Mouse (Mus musculus): ENCODE data around the gene AI597479. TPM values are rescaled to one million over a fixed set of nuclear protein-coding genes. Genes with fewer than 3 reads are reported as not detected.

AI597479 gene
- total RNA-seq (2014; rRNA removed) (7.9 and 8.0 TPM in 2 replicates), polyA plus RNA-seq (2012; rRNA removed) (2.6 and 2.8 TPM in 2 replicates)

DNA sequence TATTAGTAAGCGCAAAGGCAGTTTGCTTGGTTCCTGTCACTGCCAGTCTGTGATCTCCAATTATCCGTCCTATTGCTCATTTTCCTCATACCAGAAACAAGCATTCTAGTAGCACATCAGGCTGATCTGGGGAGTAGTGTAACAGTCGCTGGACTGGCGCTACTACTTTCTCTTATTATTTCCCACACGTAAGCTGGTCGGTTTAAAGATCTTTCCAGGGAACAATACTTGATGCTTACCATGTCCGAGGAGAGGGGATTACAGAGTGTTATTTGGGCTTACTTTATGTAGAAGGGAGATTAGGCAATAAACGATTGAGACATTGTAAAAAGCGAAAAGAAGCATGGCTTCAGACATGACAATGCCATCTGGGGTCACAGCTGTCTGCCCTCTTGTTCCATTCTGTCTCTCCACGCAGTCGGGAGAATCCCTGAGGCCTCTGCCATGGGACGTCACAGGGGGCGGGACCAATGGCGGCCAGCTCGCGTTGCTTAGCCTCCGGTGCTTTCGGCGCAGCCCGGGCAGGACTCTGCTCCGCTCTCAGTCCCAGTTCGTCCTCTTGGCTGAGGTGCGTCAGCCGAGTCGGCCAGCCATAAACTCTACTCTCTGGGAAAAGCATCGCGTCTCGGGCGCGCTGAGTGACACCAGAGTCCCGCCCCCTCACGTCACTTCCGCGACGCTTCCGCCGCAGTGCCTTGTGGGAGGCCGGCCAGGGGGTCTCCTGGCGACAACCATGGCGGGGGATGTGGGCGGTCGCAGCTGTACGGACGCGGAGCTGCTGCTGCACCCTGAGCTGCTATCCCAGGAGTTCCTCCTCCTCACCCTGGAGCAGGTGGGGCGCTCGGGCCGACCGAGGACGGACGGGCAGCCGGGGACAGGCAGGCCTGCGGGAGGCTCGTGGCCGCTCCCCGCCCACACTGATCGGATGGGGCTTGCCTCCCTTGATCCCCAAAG, at the start of gene AI597479, which contains the start of gene Tgfbrap1:
Gene AI597479 (plus strand): TSS at position 680 of the 954 bp plus-strand sequence.
Gene Tgfbrap1 (minus strand): TSS at position 607 of the 954 bp plus-strand sequence.
- Histone ChIP-seq H3K27ac (replicated peaks; ENCODE audit: insufficient read depth, low read depth, low read length) (peak within 1 kb of the TSS; percentile 89), H3K36me3 (ENCODE audit: control insufficient read depth, insufficient read depth, low read length) (no peaks in the 10 kb centered on the region; the same call in 1 of the 2 replicates), H3K4me3 (ENCODE audit: insufficient read depth, low read depth, low read length) (peak within 1 kb of the TSS; percentile 89), H3K9ac (ENCODE audit: low read depth, low read length) (peak within 1 kb of the TSS; percentile 95), H3K27me3 (ENCODE audit: control insufficient read depth, insufficient read depth, low read length) (no peaks in the 10 kb centered on the region), H3K4me1 (ENCODE audit: control insufficient read depth, insufficient read depth, low read length) (peaks cover 2% of the 10 kb centered on the region; the same call in 1 of the 2 replicates), H3K79me2 (ENCODE audit: control insufficient read depth, insufficient read depth, low read length) (peaks cover 10% of the 10 kb centered on the region; the same call in 1 of the 2 replicates)
- peak; percentile 37 for TF ChIP-seq POLR2A (IDR thresholded peaks at IDR 0.05; ENCODE audit: extremely low read depth, insufficient read depth, low read length)
- TF ChIP-seq CTCF (IDR thresholded peaks at IDR 0.05; ENCODE audit: low read depth, low read length): no peak
- WGBS: under 1% methylated on average over 57 of the region's 57 CpGs
- peak; percentile 81 for DNase-seq (ENCODE audit: extremely low read depth, low read depth, low spot score)

DNA sequence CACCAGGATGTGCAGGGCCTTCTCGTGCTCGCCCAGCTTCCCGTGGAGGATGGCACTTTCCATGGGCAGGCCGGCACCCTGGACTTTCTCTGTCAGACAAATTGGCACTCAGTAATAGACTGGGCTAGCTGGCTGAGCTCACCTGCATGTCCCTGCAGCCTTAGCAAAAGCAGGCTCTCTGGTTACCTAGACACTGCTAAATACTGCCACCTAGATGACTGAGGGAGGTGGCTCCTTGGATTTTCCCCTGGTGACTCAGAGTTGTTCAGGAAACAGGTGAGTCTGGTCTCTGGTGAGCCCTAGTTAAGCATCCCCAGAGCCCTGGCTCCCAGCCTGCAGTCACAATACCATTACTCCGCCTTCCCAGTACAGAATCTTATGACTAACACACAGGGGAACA, 46.6 kb upstream of the AI597479 start:
- 93% methylated on average over 5 of the region's 5 CpGs for WGBS
- TF ChIP-seq CTCF (IDR thresholded peaks at IDR 0.05; ENCODE audit: low read depth, low read length) (no peak), POLR2A (IDR thresholded peaks at IDR 0.05; ENCODE audit: extremely low read depth, insufficient read depth, low read length) (no peak)
- DNase-seq (ENCODE audit: extremely low read depth, low read depth, low spot score): no peak
- peaks cover 53% of the 10 kb centered on the region for H3K36me3 ChIP-seq (ENCODE audit: control insufficient read depth, insufficient read depth, low read length)
- H3K79me2 ChIP-seq (ENCODE audit: control insufficient read depth, insufficient read depth, low read length): no peaks in the 10 kb centered on the region
- no peak overlapping the region for H3K4me3 ChIP-seq (ENCODE audit: insufficient read depth, low read depth, low read length)
- H3K27ac ChIP-seq (replicated peaks; ENCODE audit: insufficient read depth, low read depth, low read length): no peak overlapping the region
- H3K27me3 ChIP-seq (ENCODE audit: control insufficient read depth, insufficient read depth, low read length): no peaks in the 10 kb centered on the region
- no peaks in the 10 kb centered on the region for H3K4me1 ChIP-seq (ENCODE audit: control insufficient read depth, insufficient read depth, low read length)
- H3K9ac ChIP-seq (ENCODE audit: low read depth, low read length): no peak overlapping the region

DNA sequence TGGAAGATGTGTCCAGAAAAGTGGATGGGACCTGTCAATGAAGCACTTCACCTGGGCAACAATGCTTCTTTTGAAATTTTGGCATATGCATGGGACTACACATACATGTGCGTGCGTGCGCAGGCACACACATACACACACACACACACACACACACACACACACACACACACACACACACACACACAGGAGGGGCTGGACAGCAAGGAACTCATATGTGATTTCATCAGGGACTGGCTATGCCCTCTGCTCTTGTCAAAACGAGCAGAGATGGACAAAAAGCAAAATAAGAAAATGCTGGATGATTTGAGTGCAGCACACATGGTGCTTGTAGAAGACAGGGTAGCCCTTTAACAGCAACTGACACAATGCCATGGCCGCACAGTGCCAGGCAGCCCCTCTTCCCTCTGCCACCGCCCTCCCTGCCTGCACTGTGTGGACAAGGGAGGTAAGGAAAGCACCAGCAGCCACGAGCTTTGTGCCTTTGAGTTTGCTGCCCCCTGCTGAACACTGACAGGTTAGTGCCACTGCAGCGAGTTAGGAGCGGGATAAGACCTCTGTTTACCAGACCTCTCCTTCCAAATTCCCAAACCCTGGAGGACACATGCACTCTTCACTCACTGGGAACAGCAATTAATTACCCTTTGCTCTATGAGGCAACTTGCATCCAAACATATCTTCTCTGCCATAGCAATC, 32.7 kb upstream of the AI597479 start:
- peak; percentile 78 for DNase-seq (ENCODE audit: extremely low read depth, low read depth, low spot score)

DNA sequence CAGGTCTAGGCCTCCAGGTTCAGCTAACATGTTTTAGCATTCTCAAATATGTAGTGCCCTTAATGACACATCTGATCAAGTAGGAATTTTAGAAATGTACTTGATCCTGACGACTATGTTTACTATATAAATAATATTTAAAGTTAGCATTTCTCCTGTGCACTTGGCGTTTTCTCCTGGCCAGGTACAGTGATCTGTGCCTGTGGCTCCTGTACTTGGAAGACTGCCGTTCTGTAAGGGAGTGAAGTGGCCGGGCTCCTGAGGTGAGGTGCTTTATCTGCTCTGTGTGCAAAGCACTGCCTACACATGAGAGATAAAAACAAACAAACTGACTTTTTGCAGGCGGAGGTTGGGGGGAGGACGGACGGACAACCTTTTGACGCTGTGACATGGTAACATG, 31.9 kb upstream of the AI597479 start:
- Histone ChIP-seq H3K9ac (ENCODE audit: low read depth, low read length) (no peak overlapping the region), H3K36me3 (ENCODE audit: control insufficient read depth, insufficient read depth, low read length) (peaks cover 41% of the 10 kb centered on the region), H3K79me2 (ENCODE audit: control insufficient read depth, insufficient read depth, low read length) (no peaks in the 10 kb centered on the region), H3K4me3 (ENCODE audit: insufficient read depth, low read depth, low read length) (no peak overlapping the region), H3K4me1 (ENCODE audit: control insufficient read depth, insufficient read depth, low read length) (no peaks in the 10 kb centered on the region), H3K27ac (replicated peaks; ENCODE audit: insufficient read depth, low read depth, low read length) (no peak overlapping the region), H3K27me3 (ENCODE audit: control insufficient read depth, insufficient read depth, low read length) (no peaks in the 10 kb centered on the region)
- no peak for DNase-seq (ENCODE audit: extremely low read depth, low read depth, low spot score)
- 86% methylated on average over 8 of the region's 8 CpGs for WGBS
- TF ChIP-seq CTCF (IDR thresholded peaks at IDR 0.05; ENCODE audit: low read depth, low read length) (no peak), POLR2A (IDR thresholded peaks at IDR 0.05; ENCODE audit: extremely low read depth, insufficient read depth, low read length) (no peak)

More for the DNA sequence above, 32.7 kb upstream of the AI597479 start:
- 71% methylated on average over 9 of the region's 9 CpGs for WGBS
- Histone ChIP-seq H3K4me1 (ENCODE audit: control insufficient read depth, insufficient read depth, low read length) (no peaks in the 10 kb centered on the region), H3K27ac (replicated peaks; ENCODE audit: insufficient read depth, low read depth, low read length) (no peak overlapping the region), H3K27me3 (ENCODE audit: control insufficient read depth, insufficient read depth, low read length) (no peaks in the 10 kb centered on the region), H3K36me3 (ENCODE audit: control insufficient read depth, insufficient read depth, low read length) (peaks cover 39% of the 10 kb centered on the region), H3K4me3 (ENCODE audit: insufficient read depth, low read depth, low read length) (no peak overlapping the region), H3K9ac (ENCODE audit: low read depth, low read length) (no peak overlapping the region), H3K79me2 (ENCODE audit: control insufficient read depth, insufficient read depth, low read length) (no peaks in the 10 kb centered on the region)
- TF ChIP-seq POLR2A (IDR thresholded peaks at IDR 0.05; ENCODE audit: extremely low read depth, insufficient read depth, low read length) (no peak), CTCF (IDR thresholded peaks at IDR 0.05; ENCODE audit: low read depth, low read length) (peak; percentile 80)

DNA sequence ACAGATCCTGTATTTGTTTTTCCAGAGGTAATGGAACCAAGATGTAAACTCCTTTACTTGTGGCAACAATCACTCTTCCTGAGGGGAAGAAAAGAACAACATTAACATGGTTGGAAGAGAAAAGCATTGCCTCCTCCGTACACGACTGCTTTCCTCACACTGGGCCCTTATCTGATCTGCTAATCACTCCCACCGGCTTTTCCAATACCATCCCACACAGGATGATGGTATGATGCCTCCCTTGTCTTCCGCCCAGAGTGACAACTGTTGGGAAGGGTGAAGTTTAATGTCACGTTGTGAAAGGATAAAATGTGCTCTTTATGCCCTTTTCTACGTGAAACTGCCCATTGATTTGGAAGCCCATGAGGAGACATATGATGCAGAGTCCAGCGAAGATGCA, 31.0 kb upstream of the AI597479 start:
- DNase-seq (ENCODE audit: extremely low read depth, low read depth, low spot score): no peak
- H3K9ac ChIP-seq (ENCODE audit: low read depth, low read length): no peak overlapping the region
- H3K27me3 ChIP-seq (ENCODE audit: control insufficient read depth, insufficient read depth, low read length): no peaks in the 10 kb centered on the region
- 82% methylated on average over 7 of the region's 7 CpGs for WGBS
- H3K36me3 ChIP-seq (ENCODE audit: control insufficient read depth, insufficient read depth, low read length): peaks cover 41% of the 10 kb centered on the region
- no peaks in the 10 kb centered on the region for H3K4me1 ChIP-seq (ENCODE audit: control insufficient read depth, insufficient read depth, low read length)
- H3K27ac ChIP-seq (replicated peaks; ENCODE audit: insufficient read depth, low read depth, low read length): no peak overlapping the region
- no peak overlapping the region for H3K4me3 ChIP-seq (ENCODE audit: insufficient read depth, low read depth, low read length)
- H3K79me2 ChIP-seq (ENCODE audit: control insufficient read depth, insufficient read depth, low read length): no peaks in the 10 kb centered on the region
- no peak for TF ChIP-seq CTCF (IDR thresholded peaks at IDR 0.05; ENCODE audit: low read depth, low read length)
- no peak for TF ChIP-seq POLR2A (IDR thresholded peaks at IDR 0.05; ENCODE audit: extremely low read depth, insufficient read depth, low read length)
